Mouse (Mus musculus) hindbrain, postnatal 0 days (tissue): ENCODE results near the gene Itpr2. TPM values are rescaled to one million over a fixed set of nuclear protein-coding genes. Genes with fewer than 3 reads are reported as not detected.

ENCODE experiments used
- ATAC-seq: fragments of 200-750 bp; cut with Nextera tagmentation; 2 replicates; pipeline ENCODE4 v1.8.0; 2017; ENCODE audit warnings: mild to moderate bottlenecking, moderate TSS enrichment, moderate library complexity
- DNase-seq: peaks from one replicate; pipeline ENCODE4 v3.0.0-alpha.2; 2015; ENCODE audit warnings: low spot score
- H3K27ac ChIP-seq: fragments of 300-500 bp; sonication (generic); 2 replicates; pipeline ENCODE4 v1.5.1; 2014; ENCODE audit warnings: mild to moderate bottlenecking
- H3K27me3 ChIP-seq: fragments of 300-500 bp; sonication (generic); 2 replicates; pipeline ENCODE4 v1.6.1; 2014; ENCODE audit warnings: low read length, mixed read lengths; ENCODE audit not compliant: insufficient read depth
- H3K36me3 ChIP-seq: fragments of 300-500 bp; sonication (generic); 2 replicates; pipeline ENCODE4 v1.6.1; 2014; ENCODE audit warnings: low read length, mixed read lengths; ENCODE audit not compliant: insufficient read depth
- H3K4me1 ChIP-seq: fragments of 300-500 bp; sonication (generic); 2 replicates; pipeline ENCODE4 v1.6.1; 2014; ENCODE audit warnings: antibody characterized with exemption, low read length, mixed read lengths; ENCODE audit not compliant: insufficient read depth
- H3K4me2 ChIP-seq: fragments of 300-500 bp; sonication (generic); 2 replicates; pipeline ENCODE4 v1.6.1; 2014; ENCODE audit warnings: low read depth, mild to moderate bottlenecking, low read length, moderate library complexity, mixed read lengths
- H3K4me3 ChIP-seq: fragments of 300-500 bp; sonication (generic); 2 replicates; pipeline ENCODE4 v1.5.1; 2014; ENCODE audit warnings: low read length
- H3K9ac ChIP-seq: fragments of 300-500 bp; sonication (generic); replicated peaks from 2 replicates; pipeline ENCODE4 v1.6.1; 2014; ENCODE audit warnings: mild to moderate bottlenecking, low read length, moderate library complexity, mixed read lengths
- H3K9me3 ChIP-seq: fragments of 300-500 bp; sonication (generic); 2 replicates; pipeline ENCODE4 v1.6.1; 2016; ENCODE audit warnings: low read length, mixed read lengths
- CTCF ChIP-seq: IDR thresholded peaks from 2 replicates; pipeline ENCODE4 v1.5.1; 2016; ENCODE audit warnings: antibody characterized with exemption, control low read depth, low read depth
- WGBS: fragments of 180-500 bp; shearing (Covaris S2); extraction: QIAGEN DNeasy Blood & Tissue Kit; methylation state at CpG from one replicate; pipeline ENCODE4 v1.1.7; 2014; 5-methylcytosine and 5-hydroxymethylcytosine counted together
- polyA plus RNA-seq: library from polyadenylated mRNA; unstranded; fragments of >200 nt; fragmentation: Nextera tagmentation; extraction: Ambion mirVana; gene quantifications from 2 replicates; pipeline ENCODE4 v1.2.1, GENCODE M21; 2015
- total RNA-seq: library from RNA; depleted of rRNA; stranded (reverse); fragments of >200 nt; gene quantifications from 2 replicates; pipeline ENCODE4 v1.2.3, GENCODE M21; 2014

Gene Itpr2
- total and polyA plus RNA-seq, 2 experiments from 2014 or later: 15.3 to 15.7 TPM

- H3K9me3 ChIP-seq: no peaks in the 10 kb centered on the region
- DNase-seq (peak; percentile 18), ATAC-seq (0 out of 2 replicates have a peak, but pooled peaks have one; percentile 43)
- no peak overlapping the region for H3K4me3 ChIP-seq
- H3K9ac ChIP-seq: no peak overlapping the region
- 45% methylated on average over 3 of the region's 3 CpGs for WGBS
- H3K4me1 ChIP-seq: 0 out of 2 replicates have a peak, but pooled peaks cover 3% of the 10 kb centered on the region
- H3K27me3 ChIP-seq: no peaks in the 10 kb centered on the region
- H3K27ac ChIP-seq: no peak overlapping the region
- no peaks in the 10 kb centered on the region for H3K36me3 ChIP-seq
- TF ChIP-seq CTCF: no peak
- H3K4me2 ChIP-seq: no peak overlapping the region
These were observed 199.9 kb downstream of the Itpr2 start for GRCm38 (mm10) chr6:146302101-146302500.

- ATAC-seq: no peak
- DNase-seq: no peak
- no peak overlapping the region for H3K4me3 ChIP-seq
- no peak for TF ChIP-seq CTCF
- H3K4me2 ChIP-seq: no peak overlapping the region
- no peaks in the 10 kb centered on the region for H3K9me3 ChIP-seq
- H3K9ac ChIP-seq: no peak overlapping the region
- 0 out of 2 replicates have a peak, but pooled peaks cover 3% of the 10 kb centered on the region for H3K4me1 ChIP-seq
- no peaks in the 10 kb centered on the region for H3K27me3 ChIP-seq
- H3K36me3 ChIP-seq: no peaks in the 10 kb centered on the region
- no peak overlapping the region for H3K27ac ChIP-seq
These were observed 201.1 kb downstream of the Itpr2 start for GRCm38 (mm10) chr6:146300961-146301360.

GRCm38 (mm10) chr6:146298712-146299111, 203.3 kb downstream of the Itpr2 start:
- no peaks in the 10 kb centered on the region for H3K36me3 ChIP-seq
- DNase-seq (no peak), ATAC-seq (no peak)
- no peaks in the 10 kb centered on the region for H3K9me3 ChIP-seq
- no peak overlapping the region for H3K9ac ChIP-seq
- 0 out of 2 replicates have a peak, but pooled peaks cover 3% of the 10 kb centered on the region for H3K4me1 ChIP-seq
- peak; percentile 55 for TF ChIP-seq CTCF
- no peaks in the 10 kb centered on the region for H3K27me3 ChIP-seq
- no peak overlapping the region for H3K4me3 ChIP-seq
- H3K27ac ChIP-seq: no peak overlapping the region
- H3K4me2 ChIP-seq: no peak overlapping the region

GRCm38 (mm10) chr6:146291036-146291435, 211.0 kb downstream of the Itpr2 start:
- Histone ChIP-seq H3K27me3 (no peaks in the 10 kb centered on the region), H3K36me3 (no peaks in the 10 kb centered on the region), H3K4me2 (no peak overlapping the region), H3K4me1 (no peaks in the 10 kb centered on the region), H3K4me3 (no peak overlapping the region), H3K9ac (no peak overlapping the region), H3K27ac (no peak overlapping the region), H3K9me3 (no peaks in the 10 kb centered on the region)
- ATAC-seq: no peak
- no peak for DNase-seq
- no peak for TF ChIP-seq CTCF
- whole genome bisulfite sequencing: 93% methylated on average over 10 of the region's 10 CpGs

GRCm38 (mm10) chr6:146289801-146290200, 212.2 kb downstream of the Itpr2 start:
- no peaks in the 10 kb centered on the region for H3K27me3 ChIP-seq
- WGBS: 26% methylated on average over 10 of the region's 10 CpGs
- DNase-seq (no peak), ATAC-seq (no peak)
- no peak overlapping the region for H3K4me2 ChIP-seq
- H3K36me3 ChIP-seq: no peaks in the 10 kb centered on the region
- H3K4me3 ChIP-seq: no peak overlapping the region
- H3K4me1 ChIP-seq: no peaks in the 10 kb centered on the region
- H3K27ac ChIP-seq: no peak overlapping the region
- no peak overlapping the region for H3K9ac ChIP-seq
- H3K9me3 ChIP-seq: no peaks in the 10 kb centered on the region
- no peak for TF ChIP-seq CTCF

GRCm38 (mm10) chr6:146288266-146288665, 213.8 kb downstream of the Itpr2 start:
- no peaks in the 10 kb centered on the region for H3K4me1 ChIP-seq
- H3K27me3 ChIP-seq: no peaks in the 10 kb centered on the region
- WGBS: 93% methylated on average over 5 of the region's 5 CpGs
- no peak overlapping the region for H3K9ac ChIP-seq
- H3K36me3 ChIP-seq: no peaks in the 10 kb centered on the region
- no peak for TF ChIP-seq CTCF
- H3K9me3 ChIP-seq: no peaks in the 10 kb centered on the region
- H3K27ac ChIP-seq: no peak overlapping the region
- ATAC-seq: no peak
- no peak overlapping the region for H3K4me2 ChIP-seq
- no peak overlapping the region for H3K4me3 ChIP-seq
- DNase-seq: no peak

GRCm38 (mm10) chr6:146284921-146285565, 217.0 kb downstream of the Itpr2 start:
- H3K4me3 ChIP-seq: no peak overlapping the region
- no peak overlapping the region for H3K27ac ChIP-seq
- DNase-seq (no peak), ATAC-seq (no peak)
- WGBS: 90% methylated on average over 11 of the region's 11 CpGs
- no peaks in the 10 kb centered on the region for H3K36me3 ChIP-seq
- H3K9me3 ChIP-seq: no peaks in the 10 kb centered on the region
- no peak overlapping the region for H3K9ac ChIP-seq
- no peaks in the 10 kb centered on the region for H3K4me1 ChIP-seq
- no peak overlapping the region for H3K4me2 ChIP-seq
- TF ChIP-seq CTCF: no peak
- H3K27me3 ChIP-seq: no peaks in the 10 kb centered on the region
